Mouse (Mus musculus): ENCODE data around the gene Rab3c.

The Rab3c gene

GRCm38 (mm10) chr13:110280563-110281144 is at the start of gene Rab3c:
Rab3c (minus strand) TSS chr13:110280996.
- DNase-seq: no peak

DNA sequence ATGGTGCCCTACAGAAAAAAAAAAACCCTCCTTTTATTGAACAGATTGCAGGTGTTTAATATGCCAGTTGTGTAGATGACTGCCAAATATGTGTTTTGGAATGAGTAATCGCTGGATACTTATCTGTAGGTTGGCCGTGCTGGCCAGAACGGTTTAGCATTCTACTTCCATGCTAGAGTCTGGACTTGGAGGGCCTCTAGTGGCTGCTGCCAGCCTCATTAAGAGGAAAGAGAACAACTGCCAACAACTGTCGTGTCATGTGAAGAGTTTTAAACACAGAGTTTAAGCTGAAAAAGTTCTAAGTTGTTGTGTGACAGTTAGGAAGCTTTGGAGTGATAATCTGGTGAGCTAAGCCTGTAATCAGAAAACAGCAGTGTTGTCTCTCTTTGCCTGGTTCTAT is 38.0 kb upstream of the Rab3c start:
- no peak for DNase-seq

DNA sequence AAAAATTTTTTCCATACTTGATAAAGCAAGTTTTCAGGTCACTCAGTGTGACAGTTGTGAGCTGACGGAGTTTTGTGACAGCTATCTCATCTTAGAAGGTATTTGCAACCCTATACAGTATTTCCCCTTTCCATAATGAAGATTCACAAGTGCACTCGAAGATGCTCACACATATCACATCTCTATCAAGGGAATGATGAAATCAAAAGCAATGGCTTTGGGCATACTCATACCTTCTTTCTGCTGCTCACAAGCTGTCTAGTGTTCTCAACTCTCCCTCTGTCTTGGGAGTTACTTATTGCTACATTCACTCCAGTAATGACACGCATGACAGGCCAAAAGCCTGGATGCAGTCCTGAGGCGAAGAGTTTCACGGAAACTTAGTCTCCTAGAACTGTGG is 26.4 kb upstream of the Rab3c start:
- DNase-seq: no peak

DNA sequence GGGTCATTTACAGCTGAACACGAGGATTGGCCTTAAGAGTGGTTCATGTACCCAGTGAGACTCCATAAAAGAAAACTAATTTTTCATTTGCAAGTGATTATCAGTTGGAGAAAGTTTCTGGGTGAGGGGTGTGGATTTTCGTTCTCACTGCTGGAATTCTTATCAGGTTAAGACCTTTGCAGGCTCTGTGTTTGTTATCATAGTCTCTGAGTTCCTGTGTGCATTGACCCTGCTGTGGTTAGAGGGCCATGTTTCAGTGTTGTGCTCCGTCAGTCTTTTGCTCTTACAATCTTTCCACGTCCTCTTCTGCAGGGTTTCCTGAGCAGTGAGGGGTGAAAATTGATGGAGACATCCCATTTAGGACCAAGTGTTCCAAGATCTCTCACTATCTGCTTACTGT is 16.3 kb upstream of the Rab3c start:
- DNase-seq: no peak

DNA sequence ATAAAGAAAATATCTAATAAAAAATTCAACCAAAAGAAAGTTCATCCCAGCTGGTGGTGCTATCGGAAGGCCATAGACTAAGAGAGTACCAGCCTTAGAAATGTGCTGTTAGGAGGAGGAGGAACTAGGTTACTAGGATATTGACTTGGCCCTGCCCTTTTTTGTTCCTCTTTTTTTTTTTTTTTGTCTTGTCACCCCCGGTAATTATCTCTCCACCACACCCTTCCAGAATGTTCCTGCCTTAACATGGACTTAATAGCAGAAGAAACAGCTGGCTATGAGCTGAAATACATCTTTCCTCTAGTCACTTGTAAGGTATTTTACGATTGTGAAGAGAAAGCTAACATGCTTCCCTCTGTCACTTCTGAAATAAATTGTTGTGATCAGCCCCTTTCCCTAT is 7.7 kb upstream of the Rab3c start:
- DNase-seq: no peak

DNA sequence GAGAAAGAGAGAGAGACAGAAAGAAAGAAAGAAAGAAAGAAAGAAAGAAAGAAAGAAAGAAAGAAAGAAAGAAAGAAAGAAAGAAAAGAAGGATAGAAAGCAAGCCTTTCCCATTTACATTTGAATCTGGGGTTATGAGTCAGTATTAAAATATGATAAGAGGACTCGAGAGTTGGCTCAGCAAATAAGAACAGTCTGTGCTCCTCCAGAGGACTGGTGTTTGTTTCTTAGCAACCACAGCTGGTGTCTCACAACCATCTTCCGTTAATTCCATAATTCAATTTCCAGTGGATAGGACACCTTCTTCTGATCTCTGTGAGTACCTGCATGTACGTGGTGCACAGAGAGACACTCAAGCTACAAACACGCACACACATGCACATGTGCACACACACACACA is 3.0 kb upstream of the Rab3c start:
- no peak for DNase-seq

GRCm38 (mm10) chr13:110280028-110280562 is 701 bp downstream of the Rab3c start:
- no peak for DNase-seq

- no peak for DNase-seq
Measured at GRCm38 (mm10) chr13:110278976-110279736, 1.6 kb downstream of the Rab3c start.

DNA sequence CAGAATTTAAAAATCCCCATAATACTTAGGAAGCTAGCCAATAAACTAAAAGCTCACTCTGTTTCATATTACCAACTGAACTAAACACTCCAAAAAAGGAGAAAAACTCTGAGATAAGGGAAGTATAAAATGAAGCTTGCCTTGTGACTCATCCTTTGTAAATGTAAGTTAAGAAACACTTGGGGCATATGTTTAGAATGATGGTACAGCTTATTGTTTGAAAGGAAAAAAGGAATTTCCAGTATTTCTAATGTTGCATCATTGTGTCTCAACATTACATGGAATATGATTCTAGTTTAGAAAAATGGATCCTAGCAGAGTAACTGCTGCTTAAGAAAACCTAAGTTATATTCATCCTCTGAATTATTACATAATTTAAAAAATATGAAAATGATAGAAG is 3.1 kb downstream of the Rab3c start:
- DNase-seq: no peak

GRCm38 (mm10) chr13:110275471-110275870 is 5.3 kb downstream of the Rab3c start:
- DNase-seq: no peak

- DNase-seq: no peak
Measured at GRCm38 (mm10) chr13:110260649-110261048, 20.1 kb downstream of the Rab3c start.

GRCm38 (mm10) chr13:110251453-110251852 is 29.3 kb downstream of the Rab3c start:
- no peak for DNase-seq

DNA sequence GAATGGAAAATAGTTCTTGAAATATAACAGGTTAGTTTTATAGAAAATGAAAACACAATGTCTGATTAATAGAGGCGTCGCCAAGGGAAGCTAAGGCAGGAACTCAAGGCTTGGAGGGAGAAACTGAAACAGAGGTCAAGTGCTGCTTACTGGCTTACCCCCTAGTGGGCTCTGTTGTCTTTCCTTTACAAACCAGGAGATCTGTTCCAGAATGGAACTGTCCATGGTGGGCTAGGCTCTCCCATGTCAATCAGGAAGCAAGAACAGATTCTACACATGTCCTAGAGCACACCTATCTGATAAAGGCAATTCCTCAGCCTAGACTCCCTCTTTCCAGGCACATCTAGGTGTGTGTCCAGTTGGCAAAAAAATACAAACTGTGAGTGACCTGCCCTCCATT is 32.3 kb downstream of the Rab3c start:
- no peak for DNase-seq

DNA sequence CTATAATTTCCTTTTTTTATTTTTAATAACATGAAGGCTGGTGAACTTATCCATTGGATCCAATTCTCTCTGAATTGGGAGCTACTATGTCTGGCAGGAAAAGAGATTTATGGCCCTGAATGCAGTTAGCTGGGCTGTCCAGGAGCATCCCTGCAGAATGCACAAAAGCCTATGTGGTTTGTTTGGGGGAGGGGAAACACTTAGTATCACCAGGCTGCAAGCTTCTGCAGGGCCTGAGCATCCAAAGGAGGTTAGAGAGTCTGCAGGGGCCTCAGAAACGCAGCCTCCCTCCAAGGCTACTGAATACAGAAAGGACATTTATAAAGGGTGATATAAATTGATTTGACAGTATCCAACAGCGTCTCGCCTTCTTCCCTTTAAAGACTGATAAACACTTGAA is 41.8 kb downstream of the Rab3c start:
- no peak for DNase-seq

- no peak for DNase-seq
Measured at GRCm38 (mm10) chr13:110237209-110237935, 43.4 kb downstream of the Rab3c start.

- DNase-seq: no peak
Measured at GRCm38 (mm10) chr13:110233364-110233763, 47.4 kb downstream of the Rab3c start.

DNA sequence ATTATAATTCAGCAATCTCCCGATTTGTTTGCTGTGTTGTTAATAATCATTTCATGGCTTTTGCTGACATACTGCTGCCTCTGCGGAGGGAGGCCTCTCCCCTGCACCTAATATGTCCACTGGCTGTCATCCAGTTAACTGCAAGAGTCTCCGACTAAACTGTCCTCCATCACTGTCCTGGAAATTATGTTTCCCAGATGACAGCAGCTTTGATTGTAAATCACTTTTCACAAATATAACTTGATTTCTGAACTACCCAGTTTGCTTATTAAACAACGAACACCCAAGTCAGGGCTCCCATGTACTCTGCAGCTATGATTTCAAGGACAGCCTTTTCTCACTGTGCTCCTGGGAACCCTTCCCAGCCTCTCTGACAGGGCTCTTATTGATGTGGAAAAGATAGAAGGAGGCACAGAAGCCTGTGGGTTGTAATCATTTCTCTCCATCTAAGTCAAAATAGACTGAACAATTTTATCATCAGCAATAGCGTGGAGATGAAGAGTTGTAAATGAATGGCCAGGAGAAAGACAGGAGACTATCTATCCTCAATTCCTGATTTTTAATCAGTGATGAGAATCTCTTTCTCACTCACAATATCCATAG is 49.6 kb downstream of the Rab3c start:
- DNase-seq: no peak

- DNase-seq: no peak
Measured at GRCm38 (mm10) chr13:110230046-110230445, 50.8 kb downstream of the Rab3c start.

- DNase-seq: no peak
Measured at GRCm38 (mm10) chr13:110219195-110219594, 61.6 kb downstream of the Rab3c start.

DNA sequence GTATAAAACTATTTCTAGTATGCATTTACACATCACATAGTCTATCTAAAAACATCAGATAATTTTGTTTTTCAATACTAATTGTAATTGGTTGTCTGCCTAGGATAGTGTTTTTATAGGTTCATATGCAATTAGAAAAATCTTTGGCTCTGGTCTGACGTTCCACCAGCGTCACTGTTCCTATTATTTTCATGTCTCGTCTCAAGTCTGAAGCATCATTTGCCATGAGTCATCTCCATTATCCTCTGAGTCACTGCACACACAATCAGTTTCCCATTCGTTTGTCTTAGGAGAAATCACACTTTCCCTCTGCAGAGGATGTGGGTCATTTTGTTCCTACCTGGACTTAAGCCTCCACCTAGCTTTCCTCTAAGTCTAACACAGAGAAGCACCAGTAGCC is 62.3 kb downstream of the Rab3c start:
- DNase-seq: no peak

DNA sequence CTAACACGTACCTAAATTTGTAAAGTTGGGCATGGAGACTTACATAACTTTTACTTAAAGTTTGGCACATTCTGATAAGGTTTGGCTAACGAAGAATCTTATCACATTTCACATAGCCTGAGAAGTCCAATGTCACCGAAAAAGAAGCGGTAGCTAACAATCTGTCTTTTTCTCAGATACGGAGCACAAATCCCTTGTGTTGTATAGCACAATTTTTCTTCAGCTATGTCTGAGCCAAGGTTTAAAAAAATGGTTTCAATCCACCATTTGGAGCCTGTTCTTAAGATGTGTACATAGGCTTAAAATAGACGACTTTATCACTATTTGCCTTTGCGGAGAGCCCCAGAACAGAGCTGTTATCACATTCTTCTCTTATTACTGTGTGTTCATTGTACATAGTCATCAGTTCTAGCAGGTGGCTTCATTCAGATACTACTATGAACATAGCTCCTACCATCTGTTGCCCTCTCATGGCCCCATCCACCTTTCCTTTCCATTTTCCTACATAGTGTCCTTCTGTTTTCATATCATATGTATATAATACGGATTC is 69.2 kb downstream of the Rab3c start:
- no peak for DNase-seq

DNA sequence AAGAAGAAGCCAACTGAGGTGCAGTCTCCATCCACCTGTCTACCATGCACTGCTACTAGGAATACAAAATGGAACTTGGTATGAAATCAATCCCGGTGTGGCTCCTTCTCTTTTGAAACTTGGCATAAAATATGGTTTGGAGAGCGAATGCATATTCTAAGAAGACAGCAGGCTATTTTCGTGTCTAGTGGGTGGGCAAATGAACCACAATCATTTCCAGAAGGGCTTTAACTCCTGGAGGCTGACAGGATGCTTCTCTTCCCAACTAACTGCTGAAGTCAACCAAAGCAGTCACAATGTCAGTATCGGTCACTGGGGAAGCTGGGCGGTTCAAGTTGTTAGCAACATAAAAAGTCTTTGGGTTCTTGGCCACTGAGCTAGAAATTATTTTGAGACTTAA is 81.9 kb downstream of the Rab3c start:
- no peak for DNase-seq

- no peak for DNase-seq
Measured at GRCm38 (mm10) chr13:110190039-110190438, 90.8 kb downstream of the Rab3c start.
